Mouse (Mus musculus): ENCODE results near the gene Snrpg.
"Not testable (repeated sequence)": the region's sequence is repeated elsewhere in the genome, so short reads cannot be mapped to it uniquely, and the experiment has no call there.

Gene Snrpg

DNA sequence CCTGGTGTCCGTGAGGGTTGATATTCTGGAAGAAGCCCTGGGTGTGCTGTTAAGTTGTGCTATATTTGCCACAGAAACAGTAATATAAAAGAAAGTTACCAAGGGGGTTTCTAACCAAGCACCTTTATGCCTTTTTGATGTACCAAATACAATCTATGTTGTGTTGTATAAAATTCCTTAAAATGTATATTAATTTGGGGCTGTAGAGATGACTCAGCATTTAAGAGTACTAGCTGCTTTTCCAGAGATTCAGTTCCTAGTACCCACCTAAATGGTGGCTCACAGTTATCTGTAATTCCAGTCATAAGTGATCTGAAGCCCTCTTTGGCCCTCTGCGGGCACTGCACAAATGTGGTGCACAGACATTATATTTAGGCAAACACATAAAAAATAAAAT, 4.3 kb upstream of the Snrpg start:
- DNase-seq (ENCODE audit: low read depth in 2 of 2, low spot score in 2 of 2), result no peak

DNA sequence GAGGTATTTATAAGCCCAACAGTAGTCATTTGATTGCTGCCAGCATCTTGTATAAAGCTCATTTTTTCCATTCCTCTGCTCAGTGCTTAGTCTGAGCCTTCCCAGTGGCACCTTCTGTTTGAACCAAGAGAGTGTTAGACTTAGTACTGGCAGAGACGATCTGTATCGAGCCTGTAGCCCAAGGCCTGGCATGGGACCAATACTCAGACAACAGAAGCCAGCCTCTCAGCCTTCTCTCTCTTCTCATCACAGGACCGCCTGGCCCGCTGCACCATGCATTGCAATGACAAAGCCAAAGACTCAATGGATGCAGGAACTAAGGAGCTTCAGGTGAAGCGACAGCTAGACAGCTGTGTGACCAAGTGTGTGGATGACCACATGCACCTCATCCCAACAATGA, 2.6 kb upstream of the Snrpg start:
- DNase-seq (ENCODE audit: low read depth in 2 of 2, low spot score in 2 of 2), result no peak

DNA sequence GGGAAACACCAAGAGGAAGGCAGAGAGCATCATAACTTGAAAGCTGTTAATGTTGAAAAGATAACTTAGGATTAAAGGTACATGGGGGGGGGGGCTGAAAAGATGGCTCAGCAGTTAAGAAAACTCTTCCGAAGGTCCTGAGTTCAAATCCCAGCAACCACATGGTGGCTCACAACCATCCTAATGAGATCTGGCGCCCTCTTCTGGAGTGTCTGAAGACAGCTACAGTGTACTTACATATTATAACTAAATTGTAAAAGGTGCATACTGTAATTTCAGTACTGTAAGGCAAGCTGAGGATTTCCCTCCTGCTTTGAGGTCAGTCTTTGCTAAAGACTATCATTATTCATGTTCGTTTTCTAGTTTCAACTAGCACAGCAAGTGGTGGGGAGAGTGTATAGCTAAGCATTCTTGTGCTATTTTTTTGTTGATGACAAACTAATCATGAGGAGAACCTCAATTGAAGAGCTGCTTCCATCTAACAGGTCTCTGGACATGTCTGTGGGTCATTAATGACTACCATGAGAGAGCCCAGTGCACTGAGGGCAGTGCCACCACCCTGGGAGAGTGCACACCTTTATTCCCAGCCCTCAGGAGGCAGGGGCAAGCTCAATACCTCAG, 901 bp upstream of the Snrpg start:
- DNase-seq (ENCODE audit: low read depth in 2 of 2, low spot score in 2 of 2), result peak in 1 of 2 experiments; percentile 16

DNA sequence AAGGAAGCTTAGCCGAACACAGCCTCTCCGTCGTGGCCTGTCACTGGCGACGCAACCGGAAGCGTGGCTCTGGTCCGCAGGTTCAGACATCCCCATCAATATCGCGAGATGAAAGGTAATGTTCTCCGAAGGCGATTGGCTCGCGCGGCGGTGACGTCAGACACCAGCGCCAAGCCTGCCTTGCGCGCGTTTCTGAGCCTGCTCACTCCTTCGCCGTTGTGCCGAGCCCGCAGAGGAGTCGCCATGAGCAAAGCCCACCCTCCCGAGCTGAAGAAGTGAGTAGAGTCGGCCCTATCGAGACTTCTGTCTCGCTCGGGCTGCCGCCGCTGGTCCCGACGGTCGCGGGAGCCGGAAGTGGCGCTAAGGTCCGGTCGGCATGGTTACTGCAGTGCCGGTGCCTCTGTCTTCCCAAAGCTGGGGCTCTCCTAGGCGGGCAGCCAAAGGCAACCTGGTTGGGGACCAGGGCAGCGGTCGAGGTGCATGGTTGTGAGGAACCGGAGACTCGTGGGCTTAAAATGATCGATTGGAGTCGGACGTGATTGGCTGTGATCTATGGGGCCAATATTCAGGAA, 322 bp downstream of the Snrpg start:
- peak; percentile 88 to 91 for DNase-seq (ENCODE audit: low read depth in 2 of 2, low spot score in 2 of 2)

DNA sequence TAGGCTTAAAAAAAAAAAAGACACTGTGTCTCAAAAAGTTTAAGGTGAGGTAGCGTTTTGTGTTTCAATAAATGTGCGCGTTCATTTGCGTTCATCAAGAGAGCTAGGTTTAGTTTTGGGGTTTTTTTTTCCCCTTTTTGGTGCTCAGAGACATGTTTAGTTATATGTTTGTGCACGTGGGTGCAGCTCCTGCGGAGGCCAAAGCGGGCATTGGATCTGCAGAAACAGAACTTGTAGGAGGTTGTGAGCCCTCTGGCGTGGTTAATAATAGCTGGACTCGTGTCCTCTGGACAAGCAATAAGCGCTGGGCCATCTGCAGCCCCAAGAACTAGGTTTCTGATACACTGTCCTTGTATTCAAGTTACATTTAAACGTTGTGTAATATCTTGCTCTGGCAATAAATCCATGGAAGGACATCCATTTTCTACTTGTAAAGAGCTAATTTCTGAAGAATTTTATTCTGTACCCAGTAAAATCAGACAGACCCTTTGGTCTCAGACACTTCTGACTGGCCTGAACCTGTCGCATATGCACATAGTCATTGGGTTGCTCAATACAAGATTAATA, 929 bp downstream of the Snrpg start:
- DNase-seq (ENCODE audit: low read depth in 2 of 2, low spot score in 2 of 2), result no peak

DNA sequence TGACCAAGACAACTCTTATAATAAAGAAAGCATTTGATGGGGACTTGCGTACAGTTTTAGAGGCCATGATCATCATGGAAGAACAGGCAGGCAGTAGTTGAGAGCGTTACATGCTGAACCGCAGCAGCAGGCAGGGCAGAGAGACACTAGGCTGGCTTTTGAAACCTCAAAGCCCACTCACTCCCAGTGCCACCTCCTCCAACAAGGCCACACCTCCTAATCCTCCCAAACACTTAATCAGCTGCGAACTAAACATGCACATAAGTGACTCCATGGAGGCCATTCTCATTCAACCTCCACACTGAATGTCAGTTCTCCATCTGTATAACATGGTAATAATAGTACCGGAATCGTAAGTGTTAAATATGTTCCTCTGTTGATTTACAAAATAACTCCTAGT, 2.5 kb downstream of the Snrpg start:
- no peak for DNase-seq (ENCODE audit: low read depth in 2 of 2, low spot score in 2 of 2)

DNA sequence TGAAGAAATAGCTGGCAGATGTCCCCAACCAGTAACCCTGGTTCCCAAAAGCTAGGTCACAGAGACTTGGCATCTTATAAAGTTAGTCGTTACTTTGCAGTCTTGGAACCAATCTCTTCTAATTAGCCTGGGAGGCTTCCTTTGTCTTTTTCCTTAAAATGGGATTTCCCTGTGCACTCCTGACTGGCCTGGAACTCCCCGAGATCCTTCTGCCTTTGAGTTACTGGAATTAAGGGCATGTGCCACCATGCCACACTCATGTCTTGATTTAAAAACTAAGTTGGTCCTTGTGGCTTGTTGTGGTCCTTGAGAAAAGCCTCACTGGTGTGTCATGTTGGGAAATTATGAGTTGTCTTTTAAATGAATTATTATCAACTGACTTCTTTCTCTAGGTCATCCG, 7.2 kb downstream of the Snrpg start:
- no peak for DNase-seq (ENCODE audit: low read depth in 2 of 2, low spot score in 2 of 2)

DNA sequence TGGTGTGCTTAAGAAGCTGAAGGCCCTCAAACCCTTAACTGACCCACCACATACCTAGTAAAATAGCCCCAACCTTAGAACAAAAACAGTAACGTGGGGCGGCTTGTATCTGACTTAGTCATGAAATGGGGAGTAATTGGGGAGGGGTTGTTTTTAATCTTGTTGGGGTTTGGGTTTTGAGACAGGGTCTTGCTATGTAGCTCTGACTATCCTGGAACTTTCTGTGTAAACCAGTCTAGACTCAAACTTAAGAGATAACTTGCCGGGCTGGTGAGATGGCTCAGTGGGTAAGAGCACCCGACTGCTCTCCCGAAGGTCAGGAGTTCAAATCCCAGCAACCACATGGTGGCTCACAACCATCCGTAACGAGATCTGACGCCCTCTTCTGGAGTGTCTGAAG, 9.0 kb downstream of the Snrpg start:
- not testable (repeated sequence) for DNase-seq (ENCODE audit: low read depth in 2 of 2, low spot score in 2 of 2)

DNA sequence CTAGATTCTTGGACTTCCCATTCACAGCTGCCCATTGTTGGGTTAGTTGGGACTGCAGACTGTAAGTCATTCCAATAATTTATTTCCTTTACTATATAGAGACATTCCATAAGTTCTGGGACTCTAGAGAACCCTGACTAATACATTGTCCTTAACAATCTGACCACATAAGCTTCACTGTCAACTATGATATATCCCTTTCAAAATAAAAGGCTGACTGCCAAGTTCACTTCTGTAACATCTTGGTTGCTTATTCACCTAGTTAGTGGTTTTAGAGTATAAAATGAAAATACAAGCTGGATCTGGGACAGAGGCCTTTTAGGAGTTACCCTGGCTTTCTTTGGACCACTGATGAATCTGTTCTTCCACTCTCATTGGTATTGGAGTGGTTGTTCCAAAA, 11.4 kb downstream of the Snrpg start:
- DNase-seq (ENCODE audit: low read depth in 2 of 2, low spot score in 2 of 2), result no peak

DNA sequence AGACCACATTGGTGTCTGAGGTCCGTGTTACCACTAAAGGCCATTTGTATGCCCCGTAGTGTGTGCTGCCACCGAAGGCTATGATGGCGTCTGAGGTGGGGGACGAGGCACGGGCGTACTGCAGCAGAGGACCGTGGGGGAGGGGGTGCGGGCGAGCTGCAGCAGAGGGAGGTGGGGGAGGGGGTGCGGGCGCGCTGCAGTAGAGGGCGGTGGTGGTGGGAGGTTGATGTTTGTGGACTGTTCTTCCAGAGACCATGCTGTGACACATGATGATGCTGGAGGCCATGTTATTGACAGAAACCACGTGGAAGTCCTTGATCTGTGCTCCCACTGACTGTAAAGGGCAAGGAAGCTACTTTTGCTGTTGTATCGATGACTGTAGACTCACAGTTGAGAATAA, 12.3 kb downstream of the Snrpg start:
- no peak for DNase-seq (ENCODE audit: low read depth in 2 of 2, low spot score in 2 of 2)

DNA sequence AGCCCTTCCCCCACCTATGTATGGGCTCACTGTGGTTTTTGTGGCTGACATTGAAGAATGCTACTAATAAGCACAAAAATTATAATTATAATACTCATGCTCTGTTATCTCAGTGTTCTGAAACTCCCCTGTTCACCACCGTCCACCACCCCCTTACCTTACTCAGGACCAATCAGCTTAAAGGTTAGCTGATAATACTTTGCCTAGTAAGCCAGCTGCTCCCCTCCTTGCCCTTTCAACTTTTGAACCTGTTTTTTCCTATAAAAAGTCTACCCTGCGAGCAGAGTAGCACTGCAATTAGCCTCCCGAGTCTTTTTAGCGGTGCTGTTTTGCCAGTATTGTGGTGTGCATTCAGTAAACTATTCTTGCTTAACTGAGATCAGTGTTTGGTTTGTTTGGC, 13.6 kb downstream of the Snrpg start:
- DNase-seq (ENCODE audit: low read depth in 2 of 2, low spot score in 2 of 2), result no peak

DNA sequence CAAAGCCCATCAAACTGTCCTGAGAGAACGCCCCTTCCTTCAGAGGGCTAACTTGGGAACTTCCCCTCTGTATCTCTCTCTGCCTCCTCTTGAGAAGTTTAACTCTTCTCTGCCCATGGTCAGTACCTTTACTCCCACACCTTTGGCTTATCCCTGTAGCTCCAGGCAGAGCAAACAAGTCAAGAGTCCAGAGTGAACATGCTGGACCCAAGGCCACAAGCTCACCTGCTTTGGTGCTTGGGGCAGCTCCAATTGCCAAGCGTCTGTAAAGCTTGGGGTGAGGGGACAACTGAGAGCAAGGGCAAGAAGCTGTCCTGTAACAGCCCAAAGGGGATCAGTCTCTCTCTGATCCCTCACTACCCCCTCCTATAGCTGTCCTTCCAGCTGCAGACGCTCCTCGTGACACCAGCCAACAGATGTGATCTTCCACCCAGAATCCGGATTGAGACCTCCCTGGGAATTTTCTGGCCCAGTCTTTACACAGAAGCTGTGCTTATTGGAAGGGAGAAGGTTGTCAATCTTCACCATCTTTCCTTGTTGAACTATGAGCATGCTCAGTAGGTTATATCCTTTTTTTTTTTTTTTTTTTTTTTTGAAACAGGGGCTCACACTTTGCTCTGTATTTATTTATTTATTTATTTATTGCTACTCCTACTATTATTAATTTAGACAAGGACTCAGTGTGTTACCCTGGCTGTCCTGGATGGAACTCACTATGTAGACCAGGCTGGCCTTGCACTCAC, 14.4 kb downstream of the Snrpg start:
- no peak for DNase-seq (ENCODE audit: low read depth in 2 of 2, low spot score in 2 of 2)

DNA sequence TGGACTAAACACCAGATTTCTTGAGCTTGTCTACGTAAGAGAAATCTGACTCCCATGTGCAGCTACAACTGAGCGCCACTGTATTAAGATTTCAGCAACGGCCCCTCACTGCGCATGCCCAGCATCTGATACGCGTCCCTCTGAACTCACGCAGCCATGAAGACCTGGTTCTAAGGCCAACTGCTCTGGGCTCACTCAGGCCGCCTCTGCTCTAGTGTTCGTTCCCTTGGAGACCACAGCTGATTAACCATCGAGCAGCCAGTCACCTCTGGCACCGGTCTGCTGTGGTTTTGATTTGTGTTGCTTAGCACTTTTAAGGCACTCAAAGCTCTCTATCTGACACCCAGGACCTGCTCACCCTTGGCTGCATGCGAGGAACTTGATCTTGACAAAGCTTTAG, 16.2 kb downstream of the Snrpg start:
- DNase-seq (ENCODE audit: low read depth in 2 of 2, low spot score in 2 of 2), result no peak

DNA sequence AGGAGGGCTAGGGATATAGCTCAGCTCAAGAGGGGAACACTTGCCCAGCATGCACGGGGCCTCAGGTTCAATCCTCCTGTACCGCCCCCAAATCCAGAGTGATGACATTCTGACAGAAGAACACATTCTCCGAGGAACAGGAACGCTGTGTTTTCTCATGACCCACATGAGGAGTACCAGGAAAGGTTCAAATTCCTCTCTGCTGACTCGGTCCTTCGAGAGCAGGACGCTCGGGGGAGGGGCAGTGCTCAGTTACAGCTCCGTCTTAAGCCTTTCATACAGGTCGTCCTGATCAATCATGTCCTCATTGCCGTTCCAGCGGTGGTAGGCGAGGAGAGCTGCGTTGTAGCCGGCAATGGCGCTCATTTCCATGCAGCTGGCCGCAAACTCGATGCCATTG, 17.4 kb downstream of the Snrpg start:
- DNase-seq (ENCODE audit: low read depth in 2 of 2, low spot score in 2 of 2), result no peak

DNA sequence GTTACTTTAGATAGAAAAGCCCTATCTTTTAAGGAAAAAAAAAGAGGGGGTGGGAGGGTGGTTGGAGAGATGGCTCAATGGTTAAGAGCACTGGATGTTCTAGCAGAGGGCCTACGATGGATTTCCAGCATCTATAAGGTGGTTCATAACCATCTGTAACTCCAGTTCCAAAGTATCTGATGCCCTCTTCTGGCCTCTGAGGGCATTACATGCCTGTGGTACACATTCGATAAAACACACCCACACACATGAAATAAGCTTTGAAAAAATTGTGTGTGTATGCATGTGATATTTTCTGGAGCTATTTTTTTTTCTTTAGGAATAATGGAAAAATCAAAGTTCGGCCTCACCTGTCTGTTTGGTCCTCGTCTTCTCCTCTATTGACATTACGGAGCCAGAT, 20.2 kb downstream of the Snrpg start:
- no peak for DNase-seq (ENCODE audit: low read depth in 2 of 2, low spot score in 2 of 2)

DNA sequence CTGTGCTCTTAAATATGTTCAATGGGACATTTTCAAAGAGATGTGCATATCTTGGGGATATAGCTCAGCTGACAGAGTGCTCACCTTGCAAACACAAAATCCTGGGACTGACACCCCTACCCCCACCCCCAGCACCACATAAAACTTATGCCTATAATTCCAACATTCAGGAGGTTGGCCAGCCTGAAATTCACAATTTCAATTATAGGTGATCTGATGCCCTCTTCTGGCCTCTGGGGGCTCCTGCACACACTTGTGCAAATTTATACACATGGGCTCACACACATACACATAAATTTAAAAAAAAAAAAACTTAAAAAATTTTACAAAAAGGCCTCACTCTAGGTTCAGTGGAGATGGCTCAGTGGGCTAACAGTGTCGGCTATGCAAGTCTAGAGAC, 22.1 kb downstream of the Snrpg start:
- no peak for DNase-seq (ENCODE audit: low read depth in 2 of 2, low spot score in 2 of 2)

DNA sequence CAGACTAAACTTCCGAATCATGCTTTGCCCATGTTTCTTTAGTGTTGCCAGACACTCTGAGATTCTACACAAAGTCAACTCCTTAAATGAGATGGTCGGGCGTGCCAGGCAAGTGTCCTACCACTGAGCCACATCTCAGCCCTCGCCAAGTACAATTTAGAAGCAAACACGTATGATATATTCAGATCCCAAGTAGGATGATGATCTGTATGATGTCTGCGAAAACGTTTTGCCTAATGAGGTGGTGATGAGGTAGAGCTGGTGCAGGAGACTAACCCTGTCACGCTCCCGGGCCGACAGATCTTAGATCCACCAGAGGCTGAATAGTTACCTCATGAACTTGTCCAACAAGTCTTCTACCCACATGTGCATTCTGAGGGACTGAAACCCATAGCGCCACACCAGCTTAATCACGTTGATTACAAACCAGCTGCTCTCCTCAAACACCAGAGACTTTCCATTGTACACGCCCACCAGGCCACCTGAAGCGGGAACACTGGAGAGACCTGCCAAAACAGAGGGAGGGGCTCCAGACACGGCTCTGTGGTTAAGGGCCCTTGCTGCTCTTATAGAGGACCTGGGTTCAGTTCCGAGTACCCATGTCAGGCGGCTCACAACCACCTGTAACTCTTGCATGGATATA, 23.1 kb downstream of the Snrpg start:
- DNase-seq (ENCODE audit: low read depth in 2 of 2, low spot score in 2 of 2), result no peak

DNA sequence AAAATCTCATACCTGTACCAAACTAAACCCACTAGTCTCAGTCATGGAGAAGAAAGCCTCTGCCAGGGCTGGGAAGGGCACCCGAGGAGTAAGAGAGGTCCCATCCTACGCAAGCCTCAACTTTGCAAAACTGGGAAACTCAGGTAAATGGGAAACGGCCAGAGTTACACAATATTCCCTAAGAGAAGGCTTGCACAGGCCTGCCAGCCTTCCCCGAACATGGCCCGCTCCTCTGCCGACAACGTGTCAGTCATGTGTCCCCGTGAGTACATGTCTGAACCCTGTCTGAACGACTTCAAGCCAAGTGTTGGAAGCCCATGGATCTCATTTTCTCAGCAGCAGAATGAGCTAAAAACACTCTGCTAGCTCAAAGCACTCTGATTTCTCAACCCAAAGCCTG, 23.9 kb downstream of the Snrpg start:
- no peak for DNase-seq (ENCODE audit: low read depth in 2 of 2, low spot score in 2 of 2)

DNA sequence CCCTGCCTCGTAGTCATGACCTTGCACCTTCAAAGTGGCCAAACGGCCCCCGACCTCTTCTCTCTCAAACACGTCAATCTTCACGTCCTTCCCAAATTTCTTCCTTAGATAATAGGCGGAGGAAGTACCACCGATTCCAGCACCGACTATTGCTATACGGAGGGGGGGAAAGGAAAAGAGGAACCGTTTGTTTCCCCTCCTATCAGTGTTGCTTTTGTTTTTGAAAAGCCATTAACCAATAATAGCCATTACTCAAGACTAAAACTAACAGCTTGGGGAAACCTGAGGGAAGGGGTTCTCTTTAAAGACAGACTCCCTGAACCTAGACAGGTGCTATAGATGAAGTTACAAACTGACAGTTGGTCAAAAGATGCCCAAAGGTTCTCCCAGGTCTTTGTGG, 24.9 kb downstream of the Snrpg start:
- DNase-seq (ENCODE audit: low read depth in 2 of 2, low spot score in 2 of 2), result no peak

DNA sequence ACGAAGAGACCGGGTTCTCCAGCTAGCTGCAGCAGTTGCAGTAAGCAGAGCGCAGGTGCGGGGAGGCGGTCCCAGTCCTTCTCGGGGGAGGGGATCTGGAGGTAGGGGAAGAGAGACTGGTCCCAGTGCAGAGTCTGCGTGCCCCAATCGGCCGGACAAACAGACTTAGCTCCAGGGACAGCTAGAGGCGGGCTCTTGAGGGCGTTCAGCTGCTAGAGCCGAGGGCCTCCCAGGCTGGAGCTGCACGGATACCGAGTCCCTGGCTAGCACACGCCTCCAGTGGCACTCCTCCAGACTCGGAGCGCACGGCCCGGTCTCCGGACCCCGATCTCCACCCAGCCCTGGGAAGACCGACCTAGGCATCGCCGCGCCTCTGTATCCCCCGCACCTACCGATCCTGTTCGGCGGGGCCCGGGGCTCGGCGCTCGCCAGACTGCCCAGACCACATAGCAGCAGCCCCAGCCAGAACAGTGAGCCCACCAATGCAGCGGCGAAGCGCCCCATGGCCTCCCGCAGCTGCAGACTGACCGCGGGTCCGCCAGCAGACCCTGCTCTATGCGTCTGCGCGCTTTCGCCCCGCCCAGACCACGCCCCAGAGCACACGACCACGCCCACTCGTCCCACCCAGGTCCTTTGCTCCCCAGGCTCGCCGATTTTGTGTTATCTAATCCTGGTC, 25.6 kb downstream of the Snrpg start, which contains the start of gene Pcyox1:
Gene Pcyox1, minus strand, starts transcription at position 574 of the 676 bp plus-strand sequence.
- peak; percentile 50 to 75 for DNase-seq (ENCODE audit: low read depth in 2 of 2, low spot score in 2 of 2)

DNA sequence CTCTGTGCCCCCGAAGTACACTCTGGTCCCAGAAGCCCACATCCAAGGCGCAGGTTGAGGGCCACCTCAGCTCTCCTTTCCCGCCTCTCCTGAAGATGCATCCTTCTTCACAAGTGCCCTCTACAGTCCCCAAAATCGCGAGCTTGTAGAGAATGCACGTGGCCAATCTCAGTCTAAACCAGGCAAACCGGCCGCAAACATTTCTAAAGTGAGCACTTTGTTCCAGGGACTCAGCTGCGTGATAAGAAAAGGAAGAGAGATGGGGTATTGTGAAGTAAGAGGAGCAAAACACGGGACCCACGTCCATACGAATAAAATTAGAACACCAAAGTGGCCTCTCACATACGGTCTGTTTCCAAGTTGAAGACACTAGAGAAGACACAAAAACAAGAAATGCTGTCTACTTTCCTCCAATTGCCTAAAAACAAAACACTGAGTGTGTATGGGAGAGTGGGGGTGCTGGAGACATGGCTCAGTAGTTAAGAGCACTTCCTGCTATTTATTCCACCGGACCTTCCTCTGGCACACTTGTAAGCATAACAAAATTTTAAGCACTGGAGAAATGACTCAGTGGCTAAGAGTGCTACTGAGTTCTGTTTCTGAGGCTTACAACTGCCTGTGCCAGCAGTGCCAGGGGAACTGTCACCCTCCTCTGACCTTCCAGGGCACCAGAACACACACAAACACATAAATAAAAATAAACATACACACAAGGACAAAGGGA, 26.3 kb downstream of the Snrpg start:
- DNase-seq (ENCODE audit: low read depth in 2 of 2, low spot score in 2 of 2), result no peak

Measured in CD8-positive naive resting alpha-beta T cell, adult 2 months (primary cell).